Mouse (Mus musculus) duodenum, adult 2 months (tissue): ENCODE data around the gene 0610012G03Rik. TPM values are rescaled to one million over a fixed set of nuclear protein-coding genes. Genes with fewer than 3 reads are reported as not detected.

Source experiments
- polyA plus RNA-seq: library from polyadenylated mRNA; depleted of rRNA; stranded (reverse); fragments of >200 nt; gene quantifications from 2 replicates; pipeline ENCODE4 v1.2.3, GENCODE M21; 2012; ENCODE audit warnings: low replicate concordance; rRNA removed

The 0610012G03Rik gene
- polyA plus RNA-seq: 123 and 271 TPM in 2 replicates

DNA sequence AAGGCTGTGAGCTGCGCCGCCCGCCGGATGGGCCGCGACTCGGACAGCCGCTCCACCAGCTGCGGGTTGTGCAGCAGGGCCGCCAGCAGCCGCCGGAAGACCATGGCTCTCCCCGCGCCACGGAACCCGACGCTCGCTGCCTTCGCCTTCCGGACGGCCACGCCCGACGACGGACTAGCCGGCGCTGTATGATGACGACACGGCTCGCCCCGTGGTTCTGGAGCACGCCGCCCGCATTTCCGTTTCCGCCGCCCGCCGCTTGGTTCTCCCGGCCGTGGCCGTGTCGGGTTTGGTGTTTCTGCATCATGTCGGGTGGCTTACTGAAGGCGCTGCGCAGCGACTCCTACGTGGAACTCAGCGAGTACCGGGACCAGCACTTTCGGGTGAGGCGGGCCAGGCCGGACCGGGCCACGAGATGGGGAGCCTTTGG lies at the start of gene 0610012G03Rik, which contains the start of gene Ncbp2:
TSS of gene 0610012G03Rik (minus strand) at position 150 of the 430 bp plus-strand sequence.
TSS of gene Ncbp2 (plus strand) at position 169 of the 430 bp plus-strand sequence.

GRCm38 (mm10) chr16:31933751-31934549 lies 14.3 kb downstream of the 0610012G03Rik start, which contains the start of gene Pigz:
Pigz (plus strand) TSS chr16:31933851.

Other genes starting within 250 kb of the 0610012G03Rik start
- 0.11 TPM in 1 of 2 replicates, not detected in the other for gene Meltf, start 69.7 kb downstream of the 0610012G03Rik start, polyA plus RNA-seq
- 1.0 and 1.8 TPM in 2 replicates for gene Pigz, start 14.6 kb downstream of the 0610012G03Rik start, polyA plus RNA-seq
- gene Ncbp2, start within 50 bp of the 0610012G03Rik start, polyA plus RNA-seq: 0.66 and 2.2 TPM in 2 replicates
- 0.89 and 1.3 TPM in 2 replicates for gene Senp5, start 54.8 kb upstream of the 0610012G03Rik start, polyA plus RNA-seq
- 7.6 and 10.4 TPM in 2 replicates for gene Pak2, start 130.8 kb upstream of the 0610012G03Rik start, polyA plus RNA-seq
- gene Pigx, start 151.2 kb upstream of the 0610012G03Rik start, polyA plus RNA-seq: 48.1 and 53.2 TPM in 2 replicates
- gene Cep19, start 151.3 kb upstream of the 0610012G03Rik start, polyA plus RNA-seq: 17.2 and 29.4 TPM in 2 replicates
- 6.1 and 6.8 TPM in 2 replicates for gene Nrros, start 217.1 kb upstream of the 0610012G03Rik start, polyA plus RNA-seq
- gene Bex6, start 231.3 kb upstream of the 0610012G03Rik start, polyA plus RNA-seq: not detected in 2 replicates